Mouse (Mus musculus): ENCODE data around the gene Egfl6.

The Egfl6 gene

DNA sequence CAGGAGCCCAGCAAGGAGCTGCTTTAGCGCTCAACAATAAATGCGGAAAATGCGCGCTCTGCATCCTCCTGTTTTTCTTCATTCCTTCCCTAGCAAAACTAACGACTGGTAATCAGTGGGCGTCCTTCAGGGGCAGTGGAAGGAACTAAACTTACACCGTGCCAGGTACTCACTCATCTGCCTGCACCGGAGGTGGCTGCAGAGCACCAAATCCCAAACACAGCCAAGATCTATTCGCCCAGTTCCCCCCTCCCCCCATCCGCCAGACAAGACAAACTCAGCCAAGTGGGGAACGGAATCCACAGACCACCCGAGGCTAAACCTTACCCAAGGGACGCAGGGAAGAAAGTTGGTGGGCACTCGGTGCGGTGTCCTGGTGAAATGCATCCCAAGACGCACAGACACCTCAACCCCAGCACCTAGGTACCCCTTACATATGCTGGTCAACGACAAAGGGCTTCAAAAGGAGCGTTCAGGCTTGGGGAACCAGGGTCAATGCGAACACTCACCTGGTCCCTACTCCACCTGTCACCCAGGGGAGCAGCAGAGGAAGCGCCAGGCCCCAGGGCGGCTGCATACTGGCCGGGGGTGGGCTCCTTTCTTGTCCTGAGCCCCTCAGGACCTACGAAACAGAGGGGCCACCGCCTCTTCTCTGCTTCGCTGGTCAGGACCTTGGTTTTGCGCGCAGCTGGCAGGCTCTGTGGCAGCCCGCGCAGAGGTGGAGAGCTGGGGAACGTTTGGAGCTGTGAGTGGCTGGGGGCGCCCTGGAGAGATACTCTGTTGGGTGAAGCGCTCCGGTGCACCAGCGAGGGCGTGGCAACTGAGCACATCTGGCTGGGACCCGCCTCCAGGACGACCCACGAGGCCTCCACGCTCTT, at the start of gene Egfl6:
Gene Egfl6 (minus strand): TSS at position 774 of the 878 bp plus-strand sequence.
- DNase-seq: peak; percentile 21 to 22

DNA sequence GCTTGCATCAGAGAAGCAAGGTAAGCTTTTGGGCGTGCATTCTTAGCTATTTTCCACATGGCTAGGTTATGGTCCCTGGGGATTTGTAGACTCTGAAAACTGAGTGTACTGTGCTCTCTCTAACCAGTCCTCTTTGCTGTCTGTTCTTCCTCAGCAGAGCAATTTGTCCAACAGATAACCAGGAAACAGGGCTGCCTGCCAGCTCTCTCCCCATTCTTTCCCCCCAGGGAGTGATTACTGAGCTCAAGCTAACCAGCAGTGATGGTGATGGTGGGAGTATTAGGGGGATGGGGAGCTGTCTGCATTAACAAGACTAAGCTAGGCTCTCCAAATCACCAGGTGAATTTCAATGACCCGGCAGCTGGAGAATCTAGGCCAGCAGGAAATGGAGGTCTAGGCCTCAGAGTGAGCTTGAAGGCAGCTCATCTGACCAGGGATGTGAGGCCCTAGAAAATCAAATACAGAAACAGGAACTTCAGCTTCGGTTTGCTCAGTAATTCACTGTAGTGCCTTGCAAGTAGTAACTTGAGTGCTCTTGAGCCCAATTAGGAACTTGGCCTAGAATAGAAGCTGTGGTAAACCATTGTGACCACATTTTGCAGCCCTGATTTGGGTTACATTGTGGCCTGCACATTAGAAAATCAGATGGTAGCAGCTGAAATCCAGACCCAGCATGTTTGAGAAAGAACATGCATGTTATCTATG, 41.5 kb upstream of the Egfl6 start:
- DNase-seq: no peak

DNA sequence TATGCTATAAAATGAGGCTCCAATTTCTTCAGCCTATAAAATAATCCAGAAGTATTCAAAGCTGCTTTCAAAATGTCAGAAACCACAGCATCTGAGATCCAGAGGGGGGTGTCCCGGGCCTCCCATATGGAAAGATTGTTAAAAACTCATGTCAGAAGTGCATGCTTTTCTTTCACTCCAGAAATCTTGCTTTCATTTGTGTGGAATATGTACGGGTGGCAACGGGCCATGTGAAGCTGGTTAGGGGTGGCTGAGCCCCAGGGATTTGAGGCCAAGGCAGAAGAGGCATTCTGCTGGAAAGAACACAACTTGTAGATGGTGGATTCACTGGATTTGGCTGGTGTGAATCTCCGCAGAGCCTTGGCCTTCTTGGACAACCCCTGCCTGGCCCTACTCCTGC, 40.7 kb upstream of the Egfl6 start:
- peak in 1 of 2 experiments; percentile 31 for DNase-seq

DNA sequence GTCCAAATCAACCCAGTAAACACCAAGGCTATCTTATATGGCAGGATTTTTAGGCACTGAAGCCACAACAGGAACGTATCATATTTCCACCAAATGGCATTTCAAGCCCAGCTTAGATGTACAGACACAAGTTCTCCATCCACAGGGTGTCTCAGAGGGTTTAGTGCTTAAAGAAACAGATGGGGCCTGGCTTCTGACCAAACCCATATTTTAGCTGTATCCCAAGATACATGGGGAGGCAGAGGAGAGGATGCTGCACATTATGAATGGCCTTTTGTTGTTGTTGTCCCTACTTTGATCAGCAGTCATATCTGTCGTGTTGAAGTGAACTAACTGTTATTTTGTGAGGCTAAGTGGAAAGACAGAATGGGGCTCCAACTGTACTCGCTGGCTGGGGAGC, 37.7 kb upstream of the Egfl6 start:
- DNase-seq: peak in 1 of 2 experiments; percentile 4

DNA sequence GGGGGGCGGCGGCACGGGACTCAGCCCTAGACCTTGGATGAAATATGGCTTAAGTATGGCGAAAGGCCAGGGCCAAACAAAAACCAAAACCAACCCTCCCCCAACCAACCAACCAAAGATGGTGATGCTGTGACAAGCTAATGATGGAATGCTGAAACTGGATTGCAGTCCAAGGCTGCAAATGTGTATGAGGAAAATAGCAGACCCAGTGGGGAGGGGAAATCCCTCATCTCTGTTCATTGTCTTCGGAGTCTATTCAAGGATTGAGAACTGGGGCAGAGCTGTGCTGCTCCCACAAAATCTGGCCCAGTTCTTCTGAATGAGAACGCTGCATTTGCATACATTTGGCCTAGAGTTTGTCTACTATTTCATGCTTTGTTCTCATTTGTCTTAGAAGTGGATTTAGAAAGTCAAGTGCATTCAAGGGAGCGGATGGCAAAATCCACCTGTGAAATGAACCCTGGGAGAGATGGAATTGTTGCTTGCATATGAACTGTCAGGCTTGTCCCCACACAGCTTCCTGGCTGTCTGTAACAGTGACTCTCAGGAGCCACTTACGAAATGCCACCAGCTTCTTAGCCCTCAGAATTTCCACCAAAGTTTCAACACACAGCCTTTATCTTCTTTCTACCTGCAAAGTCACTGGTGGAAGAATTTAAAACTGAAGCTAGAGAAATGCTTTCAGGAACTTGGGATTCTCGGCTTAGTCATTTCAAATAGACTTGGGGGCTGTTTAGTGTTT, 36.2 kb upstream of the Egfl6 start:
- DNase-seq: peak in 1 of 2 experiments; percentile 2

DNA sequence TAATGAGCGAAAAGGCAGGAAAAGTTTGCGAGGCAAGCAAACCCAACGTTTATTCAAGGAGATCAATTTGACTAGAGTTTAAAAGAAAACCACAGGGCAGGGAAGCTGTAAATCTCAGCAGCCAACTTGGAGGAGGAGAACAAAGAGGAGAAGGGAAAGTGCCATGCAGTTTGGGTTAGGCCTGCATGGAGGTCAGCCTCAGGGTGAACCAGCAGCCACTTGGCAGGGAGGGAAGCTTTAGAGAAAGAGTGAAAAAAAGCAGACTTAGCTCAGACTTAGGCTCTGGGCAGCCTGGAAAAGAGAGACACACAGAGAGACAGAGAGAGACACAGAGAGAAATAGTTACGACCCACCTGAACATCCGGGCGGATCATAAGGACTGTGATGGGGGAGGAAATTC, 35.4 kb upstream of the Egfl6 start:
- no peak for DNase-seq

DNA sequence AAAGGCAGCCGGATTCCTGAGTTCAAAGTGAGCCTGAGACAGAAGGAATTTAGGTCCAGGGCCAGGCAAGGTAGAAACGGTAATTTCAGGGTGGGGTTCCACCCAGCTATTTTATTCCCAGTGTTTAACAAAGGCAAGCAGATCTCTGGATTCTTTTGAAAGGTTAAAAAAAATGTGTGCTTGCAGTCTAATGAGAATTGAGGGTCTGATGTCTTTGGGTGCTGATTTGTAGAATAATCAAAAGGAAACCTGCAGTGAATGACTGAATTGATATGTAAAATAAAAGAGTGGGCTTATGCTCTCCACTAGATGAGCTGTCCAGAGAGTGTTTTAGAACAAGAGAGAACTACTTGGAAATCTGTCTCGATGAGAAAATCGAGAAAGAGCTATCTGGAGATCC, 33.6 kb upstream of the Egfl6 start:
- DNase-seq: no peak

GRCm38 (mm10) chrX:166615191-166615590, 29.7 kb upstream of the Egfl6 start:
- DNase-seq: no peak

DNA sequence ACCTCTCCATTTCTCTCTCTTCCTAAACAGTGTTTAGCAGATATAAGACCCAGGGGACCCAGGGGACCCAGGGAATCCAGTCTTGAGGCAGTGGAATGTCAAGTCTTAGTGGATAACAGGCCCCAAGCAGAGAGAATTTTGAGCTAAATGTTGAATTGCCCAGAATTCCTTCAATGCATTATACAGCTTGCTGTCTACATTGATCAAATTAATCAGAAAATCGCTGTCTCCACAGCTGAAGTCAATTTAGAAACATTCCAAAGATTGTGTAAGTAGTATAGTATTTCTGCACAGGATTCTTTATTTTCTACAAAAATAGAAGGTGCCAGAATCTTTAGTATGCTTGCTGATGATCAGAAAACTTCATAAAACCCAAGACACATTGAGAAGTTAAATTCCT, 9.4 kb downstream of the Egfl6 start:
- no peak for DNase-seq

GRCm38 (mm10) chrX:166565983-166566382, 19.5 kb downstream of the Egfl6 start:
- DNase-seq: no peak

- no peak for DNase-seq
Measured at GRCm38 (mm10) chrX:166565401-166565800, 20.1 kb downstream of the Egfl6 start.

GRCm38 (mm10) chrX:166564900-166565299, 20.6 kb downstream of the Egfl6 start:
- DNase-seq: no peak

DNA sequence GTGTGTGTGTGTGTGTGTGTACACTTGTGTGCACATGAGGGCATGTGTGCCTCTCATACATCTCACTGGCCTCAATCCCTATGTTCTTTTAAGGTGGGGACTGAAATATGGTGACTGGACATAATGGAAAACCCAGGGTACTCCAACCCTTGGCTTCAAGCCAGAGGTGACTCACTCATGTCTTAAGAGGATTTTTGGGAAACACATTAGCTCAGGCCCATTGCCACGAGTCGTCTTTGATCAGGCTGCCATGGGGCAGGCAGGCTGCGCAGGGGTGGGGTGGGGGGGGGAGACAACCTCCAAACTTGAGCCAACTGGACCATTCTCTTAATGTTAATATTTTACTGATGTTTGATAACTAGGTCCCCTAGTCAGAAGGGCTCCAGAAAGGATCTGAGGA, 26.2 kb downstream of the Egfl6 start:
- peak; percentile 5 to 7 for DNase-seq

- DNase-seq: no peak
Measured at GRCm38 (mm10) chrX:166552355-166552754, 33.2 kb downstream of the Egfl6 start.

- no peak for DNase-seq
Measured at GRCm38 (mm10) chrX:166546495-166546894, 39.0 kb downstream of the Egfl6 start.

- no peak for DNase-seq
Measured at GRCm38 (mm10) chrX:166535138-166535537, 50.4 kb downstream of the Egfl6 start.

GRCm38 (mm10) chrX:166533432-166533831, 52.1 kb downstream of the Egfl6 start:
- DNase-seq: no peak

DNA sequence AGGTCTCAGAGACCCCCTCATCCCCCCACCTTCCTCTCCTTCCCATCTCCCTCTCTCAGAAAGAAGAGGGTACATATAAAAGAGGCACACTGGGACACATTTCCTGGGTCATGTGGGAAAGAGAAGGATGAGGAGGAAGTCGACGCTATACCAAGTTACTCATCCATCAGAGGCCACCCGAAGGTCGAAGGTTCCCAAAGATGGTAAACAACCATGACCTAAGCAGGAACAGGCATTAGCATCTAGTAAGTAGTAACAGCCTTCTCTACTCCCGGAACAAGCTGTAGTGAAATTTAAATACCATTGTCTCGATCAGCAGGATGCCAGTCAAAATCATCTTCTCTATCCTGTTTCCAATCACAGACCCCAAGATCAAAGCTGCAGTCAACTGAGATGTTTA, 53.8 kb downstream of the Egfl6 start:
- no peak for DNase-seq

DNA sequence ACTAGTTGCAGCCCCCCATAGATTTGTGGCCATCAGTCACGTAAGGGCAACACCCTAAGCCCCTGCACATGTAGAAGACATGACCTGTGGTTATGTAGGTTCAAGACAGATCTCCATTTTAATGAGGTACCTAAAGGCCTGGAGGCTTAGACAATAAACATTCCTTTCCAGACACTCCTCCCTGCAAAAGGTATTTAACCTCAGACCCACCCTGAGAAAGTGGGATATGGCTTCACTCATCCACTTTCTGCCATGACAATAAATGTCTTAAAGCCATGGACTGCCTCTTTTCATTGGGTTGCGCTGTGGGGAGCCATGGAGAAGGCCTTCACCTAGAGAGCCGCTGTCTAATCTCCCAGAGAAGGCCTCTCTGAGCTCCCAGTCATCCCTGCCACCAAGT, 57.4 kb downstream of the Egfl6 start:
- no peak for DNase-seq

DNA sequence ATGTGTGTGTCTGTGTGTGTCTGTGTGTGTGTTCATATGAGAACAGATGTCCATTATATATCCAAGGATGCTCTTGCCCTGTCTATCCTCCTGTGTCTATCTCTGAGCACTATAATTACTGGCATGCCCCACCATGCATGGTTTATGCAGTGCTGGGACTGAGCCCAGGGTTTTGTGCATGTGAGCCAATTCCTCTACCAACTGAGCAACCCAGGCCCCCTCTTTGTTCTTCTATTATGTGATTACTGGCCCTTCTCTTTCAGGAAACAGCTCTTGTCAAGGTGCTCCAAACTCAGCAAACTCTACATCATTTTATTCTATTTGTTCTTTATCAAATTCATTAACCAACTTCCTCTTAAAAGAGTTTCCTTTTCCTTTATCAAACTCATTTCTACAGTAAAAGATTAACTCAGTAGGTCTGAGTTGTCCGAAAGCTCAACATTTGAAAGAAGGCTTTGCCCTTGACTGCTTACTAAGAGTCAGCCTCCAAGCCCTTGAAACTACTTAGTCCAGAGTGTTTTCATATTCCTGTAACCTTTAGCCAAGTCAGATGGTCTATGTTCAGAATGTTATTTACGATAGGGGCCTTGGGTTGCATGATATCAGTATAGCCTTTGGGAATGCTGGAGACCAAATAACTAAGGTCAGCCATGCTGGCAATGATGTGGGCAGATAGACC, 59.7 kb downstream of the Egfl6 start:
- peak; percentile 34 to 42 for DNase-seq

DNA sequence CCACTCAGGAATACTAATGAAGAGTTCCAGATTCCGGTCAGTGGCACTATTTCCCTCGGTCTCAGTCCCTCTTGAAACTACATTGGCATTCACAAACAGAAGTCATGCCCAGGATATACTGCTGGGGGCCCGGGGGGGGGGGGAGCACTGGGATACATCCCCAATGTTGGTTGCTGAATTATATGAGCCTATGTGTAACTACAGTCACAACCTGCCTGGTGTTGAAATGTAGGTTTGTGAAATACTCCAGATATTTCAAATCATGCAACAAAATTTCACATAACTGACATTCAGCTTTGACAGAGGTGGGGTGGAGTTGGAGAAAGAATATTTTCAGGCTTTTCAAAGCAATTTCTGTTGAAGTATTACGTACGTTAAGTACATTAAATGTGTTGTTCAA, 64.7 kb downstream of the Egfl6 start:
- no peak for DNase-seq

- DNase-seq: peak; percentile 45 to 59
Measured at GRCm38 (mm10) chrX:166518345-166518744, 67.2 kb downstream of the Egfl6 start, which contains the start of gene Tceanc. Gene Tceanc (minus strand): TSS chrX:166518567.

GRCm38 (mm10) chrX:166516631-166517030, 68.9 kb downstream of the Egfl6 start:
- no peak for DNase-seq

Data from cerebellum, postnatal 10 days (tissue).